Mouse (Mus musculus): ENCODE data around the gene Uba52. TPM values are rescaled to one million over a fixed set of nuclear protein-coding genes. Genes with fewer than 3 reads are reported as not detected.

Uba52 gene
- total and polyA plus RNA-seq, 2 experiments, result 750 to 770 TPM

DNA sequence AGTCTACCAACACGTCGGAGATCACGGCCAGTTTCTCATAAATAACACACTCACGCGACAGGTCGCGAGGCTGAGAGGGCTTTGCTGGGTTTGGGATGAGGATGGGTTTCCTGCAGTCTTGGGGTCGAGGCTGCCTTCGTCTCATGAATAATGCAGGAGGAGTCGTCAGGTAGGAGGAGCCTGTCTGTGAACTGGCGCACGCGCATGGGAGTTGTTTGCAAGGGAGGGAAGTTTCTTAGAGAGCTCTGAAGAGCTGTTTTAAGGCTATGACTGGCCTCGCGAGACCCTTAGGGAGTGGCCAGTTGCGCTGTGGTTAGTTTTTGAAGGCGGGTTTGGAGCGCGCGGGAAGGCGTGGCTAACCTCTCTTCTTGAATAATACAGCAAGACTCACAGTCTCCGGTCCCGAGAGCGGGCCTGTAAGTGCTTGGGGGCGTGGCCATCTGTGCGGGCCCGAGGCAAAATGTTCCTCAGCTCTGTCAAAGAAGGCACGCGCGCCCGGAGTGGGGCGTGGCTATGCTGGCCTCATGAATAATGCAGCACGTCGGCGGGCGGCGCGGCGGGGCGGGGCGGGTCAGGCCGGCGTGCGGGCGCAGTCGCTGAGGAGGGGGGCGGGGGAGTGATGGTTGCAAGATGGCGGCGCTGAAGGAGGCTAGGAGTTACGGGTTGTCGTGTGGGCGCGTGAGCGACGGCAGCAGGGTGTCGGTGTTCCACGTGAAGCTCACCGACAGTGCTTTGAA, 28.6 kb upstream of the Uba52 start, which contains the start of gene Ell:
Gene Ell, plus strand, starts transcription at position 381 of the 737 bp plus-strand sequence.
- Histone ChIP-seq H3K36me3 (ENCODE audit: control insufficient read depth, insufficient read depth, low read length) (peaks cover 16% of the 10 kb centered on the region), H3K27ac (replicated peaks; ENCODE audit: insufficient read depth, low read depth, low read length) (peak within 1 kb of the TSS; percentile 95), H3K27me3 (ENCODE audit: control insufficient read depth, insufficient read depth, low read length) (no peaks in the 10 kb centered on the region), H3K4me1 (ENCODE audit: control insufficient read depth, insufficient read depth, low read length) (peaks cover 22% of the 10 kb centered on the region), H3K4me3 (ENCODE audit: insufficient read depth, low read depth, low read length) (peak within 1 kb of the TSS; percentile 91), H3K9ac (ENCODE audit: low read depth, low read length) (peak within 1 kb of the TSS; percentile 96), H3K79me2 (ENCODE audit: control insufficient read depth, insufficient read depth, low read length) (peaks cover 38% of the 10 kb centered on the region; the same call in 1 of the 2 replicates)
- TF ChIP-seq CTCF (IDR thresholded peaks at IDR 0.05; ENCODE audit: low read depth, low read length) (no peak), POLR2A (IDR thresholded peaks at IDR 0.05; ENCODE audit: extremely low read depth, insufficient read depth, low read length) (peak; percentile 80)
- WGBS, result under 1% methylated on average over 57 of the region's 58 CpGs
- DNase-seq (ENCODE audit: extremely low read depth, low read depth, low spot score), result peak; percentile 98

DNA sequence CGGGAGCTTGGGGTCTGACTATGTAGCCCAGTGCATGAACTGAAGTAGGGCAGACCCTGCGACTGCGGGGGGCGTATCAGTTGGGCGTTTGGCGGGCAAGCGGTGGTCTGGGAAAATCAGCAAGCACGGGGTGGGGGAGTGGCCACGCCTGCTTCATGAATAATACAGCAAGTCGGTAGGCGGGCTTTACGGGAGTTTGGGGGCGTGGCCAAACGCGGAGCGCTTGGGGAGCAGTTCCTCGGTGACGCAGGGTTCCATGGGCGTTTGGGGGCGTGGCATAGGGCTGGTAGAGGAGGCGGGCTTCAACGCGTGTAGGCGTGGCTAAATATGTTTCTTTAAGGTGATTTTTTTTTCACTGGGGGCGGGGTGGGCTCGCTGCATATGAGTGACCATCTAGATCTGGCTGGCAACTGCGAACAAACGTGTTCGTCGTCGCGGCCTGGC, 28.1 kb upstream of the Uba52 start:
- Histone ChIP-seq H3K27ac (replicated peaks; ENCODE audit: insufficient read depth, low read depth, low read length) (peak overlapping the region; percentile 93), H3K79me2 (ENCODE audit: control insufficient read depth, insufficient read depth, low read length) (peaks cover 35% of the 10 kb centered on the region; the same call in 1 of the 2 replicates), H3K9ac (ENCODE audit: low read depth, low read length) (peak overlapping the region; percentile 72), H3K36me3 (ENCODE audit: control insufficient read depth, insufficient read depth, low read length) (peaks cover 20% of the 10 kb centered on the region), H3K27me3 (ENCODE audit: control insufficient read depth, insufficient read depth, low read length) (no peaks in the 10 kb centered on the region), H3K4me3 (ENCODE audit: insufficient read depth, low read depth, low read length) (peak overlapping the region; percentile 60), H3K4me1 (ENCODE audit: control insufficient read depth, insufficient read depth, low read length) (peaks cover 18% of the 10 kb centered on the region)
- TF ChIP-seq CTCF (IDR thresholded peaks at IDR 0.05; ENCODE audit: low read depth, low read length) (no peak), POLR2A (IDR thresholded peaks at IDR 0.05; ENCODE audit: extremely low read depth, insufficient read depth, low read length) (0 out of 2 replicates have a peak, but pooled peaks have one; percentile 12)
- DNase-seq (ENCODE audit: extremely low read depth, low read depth, low spot score), result peak; percentile 93
- WGBS, result under 1% methylated on average over 32 of the region's 32 CpGs

- H3K4me1 ChIP-seq (ENCODE audit: control insufficient read depth, insufficient read depth, low read length), result peaks cover 14% of the 10 kb centered on the region
- H3K36me3 ChIP-seq (ENCODE audit: control insufficient read depth, insufficient read depth, low read length), result peaks cover 21% of the 10 kb centered on the region
- DNase-seq (ENCODE audit: extremely low read depth, low read depth, low spot score), result peak; percentile 92
- peak overlapping the region; percentile 72 for H3K9ac ChIP-seq (ENCODE audit: low read depth, low read length)
- no peaks in the 10 kb centered on the region for H3K27me3 ChIP-seq (ENCODE audit: control insufficient read depth, insufficient read depth, low read length)
- 1% methylated on average over 24 of the region's 24 CpGs for WGBS
- H3K27ac ChIP-seq (replicated peaks; ENCODE audit: insufficient read depth, low read depth, low read length), result peak overlapping the region; percentile 93
- H3K4me3 ChIP-seq (ENCODE audit: insufficient read depth, low read depth, low read length), result peak overlapping the region; percentile 58
- peaks cover 29% of the 10 kb centered on the region; the same call in 1 of the 2 replicates for H3K79me2 ChIP-seq (ENCODE audit: control insufficient read depth, insufficient read depth, low read length)
- TF ChIP-seq CTCF (IDR thresholded peaks at IDR 0.05; ENCODE audit: low read depth, low read length) (no peak), POLR2A (IDR thresholded peaks at IDR 0.05; ENCODE audit: extremely low read depth, insufficient read depth, low read length) (0 out of 2 replicates have a peak, but pooled peaks have one; percentile 42)
Measured at GRCm38 (mm10) chr8:70538024-70538579, 27.5 kb upstream of the Uba52 start.

DNA sequence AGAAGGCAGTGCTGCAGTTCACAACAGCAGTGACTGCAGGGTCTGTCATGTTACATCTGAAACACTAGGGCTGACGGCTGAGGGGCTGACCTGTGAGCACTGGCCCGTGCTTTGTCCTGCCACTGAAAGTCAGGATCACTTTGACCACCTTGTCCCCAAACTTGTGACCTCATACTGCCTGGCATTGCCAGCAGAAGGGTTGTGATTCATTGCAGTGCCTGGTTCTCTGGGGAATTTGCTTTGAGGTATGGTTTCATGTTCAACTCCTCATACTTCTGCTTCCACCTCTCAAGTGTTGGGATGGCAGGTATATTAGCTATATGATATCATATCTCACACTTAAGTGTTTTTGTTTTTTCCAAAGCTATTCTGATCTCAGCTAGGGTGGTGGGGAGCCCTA, 25.1 kb upstream of the Uba52 start:
- H3K79me2 ChIP-seq (ENCODE audit: control insufficient read depth, insufficient read depth, low read length), result peaks cover 18% of the 10 kb centered on the region; the same call in 1 of the 2 replicates
- WGBS, result 90% methylated on average over 2 of the region's 2 CpGs
- H3K27ac ChIP-seq (replicated peaks; ENCODE audit: insufficient read depth, low read depth, low read length), result no peak overlapping the region
- DNase-seq (ENCODE audit: extremely low read depth, low read depth, low spot score), result no peak
- H3K4me1 ChIP-seq (ENCODE audit: control insufficient read depth, insufficient read depth, low read length), result peaks cover 14% of the 10 kb centered on the region; the same call in 1 of the 2 replicates
- no peaks in the 10 kb centered on the region for H3K27me3 ChIP-seq (ENCODE audit: control insufficient read depth, insufficient read depth, low read length)
- H3K36me3 ChIP-seq (ENCODE audit: control insufficient read depth, insufficient read depth, low read length), result peaks cover 36% of the 10 kb centered on the region
- no peak overlapping the region for H3K4me3 ChIP-seq (ENCODE audit: insufficient read depth, low read depth, low read length)
- H3K9ac ChIP-seq (ENCODE audit: low read depth, low read length), result no peak overlapping the region
- no peak for TF ChIP-seq CTCF (IDR thresholded peaks at IDR 0.05; ENCODE audit: low read depth, low read length)
- TF ChIP-seq POLR2A (IDR thresholded peaks at IDR 0.05; ENCODE audit: extremely low read depth, insufficient read depth, low read length), result no peak

DNA sequence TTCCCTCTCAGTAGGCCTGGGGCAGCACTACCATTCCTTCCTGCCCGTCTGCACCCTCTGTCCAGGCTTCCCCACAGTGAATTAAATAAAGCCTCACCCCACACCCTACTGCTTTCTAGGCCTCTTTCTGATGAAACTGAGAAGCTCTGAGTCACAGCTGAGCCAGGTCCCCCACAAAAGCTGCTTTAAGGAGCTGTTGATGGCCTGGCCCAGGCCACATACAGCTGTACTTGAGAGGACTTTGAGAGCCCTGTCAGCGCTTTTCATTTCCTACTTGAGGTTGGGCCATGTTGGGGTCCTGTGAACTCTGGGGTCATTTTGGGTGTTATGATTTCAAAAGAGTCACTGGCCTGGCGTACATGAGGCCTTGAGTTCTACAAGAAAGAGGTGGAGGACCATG, 24.6 kb upstream of the Uba52 start:
- Histone ChIP-seq H3K79me2 (ENCODE audit: control insufficient read depth, insufficient read depth, low read length) (peaks cover 13% of the 10 kb centered on the region; the same call in 1 of the 2 replicates), H3K4me1 (ENCODE audit: control insufficient read depth, insufficient read depth, low read length) (peaks cover 16% of the 10 kb centered on the region), H3K4me3 (ENCODE audit: insufficient read depth, low read depth, low read length) (no peak overlapping the region), H3K27me3 (ENCODE audit: control insufficient read depth, insufficient read depth, low read length) (no peaks in the 10 kb centered on the region), H3K27ac (replicated peaks; ENCODE audit: insufficient read depth, low read depth, low read length) (no peak overlapping the region), H3K36me3 (ENCODE audit: control insufficient read depth, insufficient read depth, low read length) (peaks cover 36% of the 10 kb centered on the region), H3K9ac (ENCODE audit: low read depth, low read length) (no peak overlapping the region)
- DNase-seq (ENCODE audit: extremely low read depth, low read depth, low spot score), result no peak
- TF ChIP-seq CTCF (IDR thresholded peaks at IDR 0.05; ENCODE audit: low read depth, low read length) (no peak), POLR2A (IDR thresholded peaks at IDR 0.05; ENCODE audit: extremely low read depth, insufficient read depth, low read length) (no peak)
- WGBS, result 88% methylated on average over 3 of the region's 3 CpGs

All from liver, adult 2 months (tissue).